In the genomic region with DNA sequence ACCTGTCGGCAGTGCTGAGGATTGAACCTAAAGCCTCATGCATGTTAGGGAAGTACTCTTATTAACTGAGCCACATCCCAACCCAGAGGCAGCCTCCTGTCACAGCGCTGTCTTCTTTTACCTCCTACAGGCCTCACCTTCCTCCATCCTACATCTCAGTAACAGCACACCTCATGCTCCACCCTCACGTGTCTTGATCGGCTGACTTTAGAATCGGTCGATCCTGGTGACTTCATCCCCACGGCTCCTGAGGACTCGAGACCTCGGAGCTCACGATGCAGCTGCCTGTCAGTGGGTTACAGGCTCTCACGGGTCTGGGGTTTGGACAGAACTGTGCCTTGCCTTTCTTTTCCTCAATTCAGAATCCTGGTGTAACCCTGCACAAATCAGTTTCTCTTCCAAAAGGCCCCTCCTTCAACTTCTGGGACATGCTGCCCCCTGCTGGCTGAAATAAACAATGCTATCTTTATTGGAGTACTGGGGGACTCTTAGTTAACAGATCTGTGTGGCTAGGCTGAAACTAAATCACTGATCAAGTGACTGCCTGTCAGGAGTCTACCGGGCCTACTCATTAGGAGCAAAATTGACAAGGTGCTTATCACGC, we compare ENCODE assay signal across 8 mouse cellular contexts. TPM values are rescaled to one million over a fixed set of nuclear protein-coding genes. Genes with fewer than 3 reads are reported as not detected.
DNase-seq lines count a peak whose midpoint lies in the region; ATAC-seq and TF ChIP-seq lines count a peak whose summit lies in the region.

No protein-coding gene starts in this region.

- H3K4me1 ChIP-seq in forebrain, postnatal 0 days (ENCODE audit: insufficient read depth) = no peaks in the 10 kb centered on the region

- ATAC-seq in cerebellum, adult (ENCODE audit: insufficient number of reproducible peaks, low FRiP score, low TSS enrichment) = peak; percentile 50
- peak; percentile 70 for ATAC-seq in forebrain, postnatal 0 days
- peak; percentile 40 to 50; a peak in 3 of 4 replicates for ATAC-seq in hematopoietic stem cell, adult 5-6 weeks (replicated peaks in 1 of 2; ENCODE audit: insufficient read depth in 1 of 2, low FRiP score in 2 of 2, low TSS enrichment in 1 of 2, low read depth in 1 of 2, poor library complexity in 2 of 2, severe bottlenecking in 2 of 2)

- H3K9ac ChIP-seq in forebrain, postnatal 0 days = no peak overlapping the region

- no peak overlapping the region for H3K4me2 ChIP-seq in forebrain, postnatal 0 days (ENCODE audit: low read depth)

- TF ChIP-seq CTCF in forebrain, postnatal 0 days (IDR thresholded peaks at IDR 0.05; ENCODE audit: low read depth) = peak; percentile 82

- peak; percentile 78 for DNase-seq in MN1 (ENCODE audit: low spot score)
- DNase-seq in forebrain, postnatal 0 days = peak; percentile 85
- DNase-seq in layer of hippocampus, adult 9-10 months (ENCODE audit: low spot score) = peak; percentile 80
- DNase-seq in lung, postnatal 10 days = peak; percentile 91
- peak; percentile 37 for DNase-seq in retina, adult 2 months (ENCODE audit: low read depth, low spot score)
- DNase-seq in thymus, postnatal 4 days = peak; percentile 80

- no peaks in the 10 kb centered on the region for H3K27me3 ChIP-seq in forebrain, postnatal 0 days (ENCODE audit: insufficient read depth, low read length)

- H3K9me3 ChIP-seq in forebrain, postnatal 0 days (ENCODE audit: low read length) = no peaks in the 10 kb centered on the region

- H3K27ac ChIP-seq in forebrain, postnatal 0 days (ENCODE audit: low read depth, low read length) = no peak overlapping the region

- WGBS in forebrain, postnatal 0 days = 51% methylated on average over 13 of the region's 13 CpGs

- H3K36me3 ChIP-seq in forebrain, postnatal 0 days (ENCODE audit: insufficient read depth) = no peaks in the 10 kb centered on the region

- H3K4me3 ChIP-seq in forebrain, postnatal 0 days (ENCODE audit: low read depth, low read length) = no peak overlapping the region

RNA-seq across cellular contexts. Expression of a gene that starts 41.7 kb away (rescaled TPM):
- 5.1 and 8.8 TPM in 2 replicates for total RNA-seq in forebrain, postnatal 0 days (2014; rRNA removed)
- 33.8 and 34.6 TPM in 2 replicates for polyA plus RNA-seq in forebrain, postnatal 0 days (2015; fragmentation: Nextera tagmentation; extraction: Ambion mirVana)
- 24.8 and 31.5 TPM in 2 replicates for total RNA-seq in hematopoietic stem cell, adult 5-6 weeks (2017)

Comparison
In these comparisons a context has a peak if more than half of its experiments do, and no peak if none do; other contexts are left out.
1. DNase-seq: peak in every context shown above with its lines; median percentile 91 in lung, postnatal 10 days; 85 in forebrain, postnatal 0 days; 80 in layer of hippocampus, adult 9-10 months; 80 in thymus, postnatal 4 days; 78 in MN1; 37 in retina, adult 2 months.